Mouse (Mus musculus) hindbrain, embryonic 15.5 days (tissue): Measurements from ENCODE around the gene Atp6v0c. TPM values are rescaled to one million over a fixed set of nuclear protein-coding genes. Genes with fewer than 3 reads are reported as not detected.

Source experiments
- ATAC-seq: fragments of 200-750 bp; cut with Nextera tagmentation; 2 replicates; pipeline ENCODE4 v1.8.0; 2017; ENCODE audit warnings: low read depth, moderate number of reproducible peaks, moderate TSS enrichment; ENCODE audit not compliant: low FRiP score
- H3K27ac ChIP-seq: fragments of 300-500 bp; sonication (generic); replicated peaks from 2 replicates; pipeline ENCODE4 v1.5.1; 2015; ENCODE audit warnings: mild to moderate bottlenecking, inconsistent platforms
- H3K27me3 ChIP-seq: fragments of 300-500 bp; sonication (generic); 2 replicates; pipeline ENCODE4 v1.6.1; 2015; ENCODE audit warnings: control low read depth, inconsistent platforms
- H3K36me3 ChIP-seq: fragments of 300-500 bp; sonication (generic); 2 replicates; pipeline ENCODE4 v1.6.1; 2015; ENCODE audit warnings: control low read depth, inconsistent platforms
- H3K4me1 ChIP-seq: fragments of 300-500 bp; sonication (generic); replicated peaks from 2 replicates; pipeline ENCODE4 v1.6.1; 2015; ENCODE audit warnings: control low read depth, inconsistent platforms
- H3K4me2 ChIP-seq: fragments of 300-500 bp; sonication (generic); 2 replicates; pipeline ENCODE4 v1.6.1; 2015; ENCODE audit warnings: moderate library complexity, mild to moderate bottlenecking, inconsistent platforms
- H3K4me3 ChIP-seq: fragments of 300-500 bp; sonication (generic); 2 replicates; pipeline ENCODE4 v1.5.1; 2015; ENCODE audit warnings: mild to moderate bottlenecking, inconsistent platforms
- H3K9ac ChIP-seq: fragments of 300-500 bp; sonication (generic); 2 replicates; pipeline ENCODE4 v1.6.1; 2015; ENCODE audit warnings: inconsistent platforms
- H3K9me3 ChIP-seq: fragments of 300-500 bp; sonication (generic); 2 replicates; pipeline ENCODE4 v1.6.1; 2016; ENCODE audit warnings: control low read depth, inconsistent platforms
- WGBS: fragments of 180-500 bp; shearing (Covaris S2); methylation state at CpG from one replicate; pipeline ENCODE4 v1.1.7; 2015; 5-methylcytosine and 5-hydroxymethylcytosine counted together
- polyA plus RNA-seq: library from polyadenylated mRNA; unstranded; fragments of >200 nt; fragmentation: Nextera tagmentation; extraction: Ambion mirVana; gene quantifications from 2 replicates; pipeline ENCODE4 v1.2.1, GENCODE M21; 2015

Atp6v0c gene
- 1,386 and 1,520 TPM in 2 replicates for polyA plus RNA-seq

DNA sequence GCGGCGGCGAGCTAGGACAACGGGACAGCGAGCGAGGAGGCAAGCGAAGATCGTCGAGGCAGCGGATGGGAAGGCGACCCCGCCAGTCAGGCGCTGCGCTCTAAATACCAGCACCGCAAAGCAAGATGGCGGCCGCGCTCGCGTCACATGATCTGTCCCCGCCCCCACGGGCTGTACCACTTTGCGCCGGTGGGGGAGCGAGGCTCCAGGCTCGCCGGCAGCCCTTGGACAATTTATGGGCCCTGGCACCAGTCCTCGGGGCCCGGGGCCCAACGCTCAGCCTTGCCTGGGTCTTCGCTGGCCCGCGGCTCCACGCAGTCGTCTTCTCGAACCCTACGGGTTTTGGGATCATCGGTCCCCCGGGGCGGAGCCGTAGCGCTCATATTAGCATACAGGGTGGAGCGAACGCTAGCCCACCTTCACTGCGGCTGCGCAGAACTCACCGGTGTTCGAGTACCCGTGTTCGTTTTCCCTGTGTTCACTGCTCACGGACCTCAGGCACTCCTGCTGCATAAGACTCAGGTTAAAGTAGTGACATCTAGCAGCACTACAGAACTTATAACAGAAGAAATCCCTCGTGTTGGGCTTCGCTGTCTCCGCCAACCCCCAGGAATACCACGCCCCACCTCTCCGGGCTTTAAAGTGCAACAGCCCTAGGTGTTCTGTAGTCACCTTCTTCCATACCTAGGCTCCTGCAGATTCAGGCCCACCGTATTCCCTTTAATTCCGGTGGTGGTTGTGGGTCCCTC lies at the start of gene Atp6v0c:
Atp6v0c (minus strand) TSS at position 386 of the 749 bp plus-strand sequence.
- peak; percentile 90 for ATAC-seq
- Histone ChIP-seq H3K4me2 (peak within 1 kb of the TSS; percentile 77), H3K27me3 (no peaks in the 10 kb centered on the region), H3K4me1 (peaks cover 38% of the 10 kb centered on the region), H3K9me3 (no peaks in the 10 kb centered on the region), H3K9ac (peak within 1 kb of the TSS; percentile 98), H3K27ac (peak within 1 kb of the TSS; percentile 100), H3K36me3 (peaks cover 13% of the 10 kb centered on the region; the same call in 1 of the 2 replicates), H3K4me3 (peak within 1 kb of the TSS; percentile 98)
- WGBS = under 1% methylated on average over 58 of the region's 58 CpGs

DNA sequence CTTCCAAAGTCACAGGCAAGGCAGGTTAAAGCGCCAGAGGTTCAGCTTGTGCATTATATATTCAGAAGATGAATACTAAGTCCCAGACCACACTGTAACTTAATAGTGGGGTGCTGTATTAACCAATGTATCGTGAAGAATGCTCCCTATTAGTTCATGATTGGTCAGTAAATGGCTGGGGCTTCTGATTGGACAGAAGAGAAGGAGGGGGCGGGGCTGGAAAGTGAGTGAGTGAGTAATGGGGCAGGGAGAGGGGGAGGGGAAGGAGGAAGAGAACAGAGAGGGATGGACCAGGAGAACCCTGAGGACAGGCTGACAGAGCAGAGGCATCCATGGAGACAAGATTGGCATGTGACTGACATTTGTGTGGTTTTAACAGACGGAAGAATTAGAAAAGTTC lies 47.3 kb upstream of the Atp6v0c start:
- H3K4me3 ChIP-seq = no peak overlapping the region
- peaks cover 21% of the 10 kb centered on the region for H3K4me1 ChIP-seq
- no peak overlapping the region for H3K4me2 ChIP-seq
- H3K9ac ChIP-seq = no peak overlapping the region
- H3K27me3 ChIP-seq = no peaks in the 10 kb centered on the region
- ATAC-seq = no peak
- H3K27ac ChIP-seq = no peak overlapping the region
- WGBS = 55% methylated on average over 4 of the region's 4 CpGs
- peaks cover 18% of the 10 kb centered on the region for H3K36me3 ChIP-seq
- H3K9me3 ChIP-seq = no peaks in the 10 kb centered on the region

DNA sequence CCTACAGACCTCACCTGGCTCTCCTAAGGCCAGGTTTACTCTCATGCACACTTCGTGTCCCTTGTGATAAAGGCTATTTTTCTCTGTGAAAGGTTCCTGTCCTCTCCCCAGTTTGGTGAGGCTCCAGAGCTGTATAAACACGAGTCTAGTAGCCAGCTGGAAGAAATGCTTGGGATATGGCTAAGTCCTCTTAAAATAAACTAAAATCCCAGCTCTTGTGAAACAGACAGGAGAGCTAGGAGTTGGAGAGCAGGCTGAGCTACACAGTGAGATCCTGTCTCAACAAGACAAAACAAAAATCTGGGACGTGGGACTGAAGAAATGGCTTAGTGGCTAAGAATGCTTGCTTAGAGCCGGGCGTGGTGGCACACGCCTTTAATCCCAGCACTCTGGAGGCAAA lies 43.7 kb upstream of the Atp6v0c start:
- 82% methylated on average over 6 of the region's 6 CpGs for WGBS
- Histone ChIP-seq H3K4me3 (no peak overlapping the region), H3K9ac (no peak overlapping the region), H3K27ac (no peak overlapping the region), H3K9me3 (no peaks in the 10 kb centered on the region), H3K4me1 (peaks cover 41% of the 10 kb centered on the region), H3K36me3 (peaks cover 18% of the 10 kb centered on the region), H3K27me3 (no peaks in the 10 kb centered on the region), H3K4me2 (no peak overlapping the region)
- no peak for ATAC-seq

DNA sequence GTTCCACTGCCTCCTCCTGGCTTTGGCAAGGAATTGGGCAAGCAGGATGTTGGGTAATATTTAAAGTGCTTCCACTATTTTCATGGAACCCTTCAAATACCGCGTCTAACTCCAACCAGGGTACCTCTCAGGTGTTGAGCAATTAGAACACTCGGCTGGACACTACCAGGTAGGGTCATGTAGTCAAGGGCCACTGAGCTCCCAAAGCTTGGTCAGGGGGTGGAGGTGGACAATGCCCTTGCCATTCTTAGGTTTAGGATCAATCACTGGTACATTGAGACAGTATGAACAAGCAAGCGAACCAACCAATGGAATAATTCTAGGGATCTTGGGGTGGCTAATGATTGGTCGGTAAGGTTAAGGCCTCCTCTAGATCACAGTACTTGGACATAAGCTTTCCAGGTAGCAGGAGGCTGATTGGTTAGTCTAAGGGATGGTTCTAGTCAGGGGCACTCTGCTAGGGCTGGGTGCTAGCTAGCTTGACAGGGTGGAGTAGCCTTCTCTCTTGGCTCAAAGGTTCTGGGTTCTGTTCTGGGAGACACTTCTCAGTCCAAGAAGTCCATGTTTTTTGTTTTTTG lies 43.0 kb upstream of the Atp6v0c start:
- Histone ChIP-seq H3K36me3 (peaks cover 18% of the 10 kb centered on the region), H3K27ac (no peak overlapping the region), H3K4me1 (peaks cover 47% of the 10 kb centered on the region), H3K4me3 (peak overlapping the region; percentile 56), H3K27me3 (no peaks in the 10 kb centered on the region), H3K9me3 (no peaks in the 10 kb centered on the region), H3K4me2 (peak overlapping the region; percentile 97), H3K9ac (no peak overlapping the region)
- no peak; the same call in 1 of the 2 replicates for ATAC-seq
- WGBS = 31% methylated on average over 5 of the region's 5 CpGs

DNA sequence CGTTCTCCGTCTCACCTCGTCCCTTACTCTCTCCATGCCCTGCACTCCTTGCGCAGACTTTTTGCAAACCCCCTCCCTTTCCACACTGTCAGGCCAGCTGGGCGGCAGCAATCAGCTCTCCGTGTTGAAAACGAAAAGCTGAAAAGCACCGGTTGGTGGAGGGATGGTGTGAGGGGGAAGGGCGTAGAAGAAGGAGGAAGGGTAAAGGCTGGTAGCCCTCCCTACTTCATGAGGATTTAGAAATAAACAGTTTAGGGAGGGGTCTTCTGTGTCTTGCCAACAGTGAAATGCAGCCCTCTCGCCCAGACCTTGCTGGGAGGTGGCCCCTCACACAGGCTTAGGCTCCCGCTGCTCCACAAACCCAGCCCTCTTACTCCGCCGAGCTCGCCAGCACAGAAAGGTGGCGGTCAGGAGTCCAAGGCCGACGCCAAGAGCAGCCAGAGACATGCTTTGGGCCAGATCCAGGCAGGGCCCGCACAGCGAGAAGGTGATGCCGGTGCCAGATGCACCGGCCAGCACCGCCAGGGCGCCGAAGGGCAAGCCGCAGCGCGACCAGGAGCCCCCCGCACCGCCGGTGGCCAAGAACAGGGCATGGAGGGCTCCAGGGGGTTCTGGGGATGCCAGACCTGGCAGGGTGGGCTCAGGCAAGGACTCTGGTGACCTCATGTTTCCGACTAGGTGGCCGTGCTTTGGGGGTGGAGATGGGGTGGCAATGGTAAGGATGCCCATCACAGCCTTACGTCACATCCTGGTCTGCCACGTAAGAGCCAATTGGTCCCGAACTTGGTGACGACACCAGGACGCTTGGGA lies 42.3 kb upstream of the Atp6v0c start:
- peak; percentile 63 for ATAC-seq
- H3K4me3 ChIP-seq = peak overlapping the region; percentile 56
- H3K4me1 ChIP-seq = peaks cover 54% of the 10 kb centered on the region
- peak overlapping the region; percentile 85 for H3K9ac ChIP-seq
- no peaks in the 10 kb centered on the region for H3K27me3 ChIP-seq
- no peaks in the 10 kb centered on the region for H3K9me3 ChIP-seq
- peaks cover 18% of the 10 kb centered on the region for H3K36me3 ChIP-seq
- H3K4me2 ChIP-seq = peak overlapping the region; percentile 97
- WGBS = under 1% methylated on average over 37 of the region's 37 CpGs
- peak overlapping the region; percentile 84 for H3K27ac ChIP-seq

DNA sequence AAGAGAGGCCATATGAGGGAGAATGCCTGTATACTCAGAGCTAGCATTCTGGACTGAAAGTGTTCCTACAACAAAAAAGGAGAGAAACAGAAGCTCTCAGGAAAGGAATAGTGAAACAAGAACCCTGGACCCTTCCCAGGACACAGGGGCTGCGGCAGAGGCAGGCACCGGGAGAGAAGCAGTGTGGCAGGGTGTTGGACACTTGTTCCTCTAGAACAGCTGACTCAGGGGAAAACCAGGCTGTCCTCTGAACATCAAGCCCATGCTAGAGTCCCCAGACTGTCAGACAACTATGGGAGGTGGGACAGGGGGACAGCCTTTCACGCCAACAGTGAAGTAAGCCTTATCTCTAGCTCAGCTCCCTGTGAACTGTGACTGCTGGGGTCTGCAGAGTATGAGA lies 41.1 kb upstream of the Atp6v0c start:
- Histone ChIP-seq H3K27ac (no peak overlapping the region), H3K36me3 (peaks cover 8% of the 10 kb centered on the region; the same call in 1 of the 2 replicates), H3K4me3 (no peak overlapping the region), H3K9me3 (no peaks in the 10 kb centered on the region), H3K27me3 (no peaks in the 10 kb centered on the region), H3K9ac (no peak overlapping the region), H3K4me2 (peak overlapping the region; percentile 97), H3K4me1 (peaks cover 67% of the 10 kb centered on the region)
- WGBS = 83% methylated on average over 3 of the region's 3 CpGs
- no peak for ATAC-seq

DNA sequence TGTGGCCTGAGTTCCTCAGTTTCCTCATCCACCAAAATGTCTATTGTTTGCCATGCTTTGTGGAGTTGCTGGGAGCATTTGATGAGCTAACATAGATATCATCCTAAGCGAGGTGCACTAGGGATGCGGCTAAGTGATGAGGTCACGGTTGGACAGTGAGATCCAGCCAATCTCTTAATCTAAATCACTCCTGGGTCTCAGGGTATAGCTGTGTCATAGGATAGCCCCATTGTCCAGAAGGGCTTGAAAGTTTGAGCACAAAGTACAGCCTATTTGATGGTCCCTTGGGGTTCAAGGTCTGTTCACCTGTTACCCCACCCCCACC lies 40.4 kb upstream of the Atp6v0c start:
- peak overlapping the region; percentile 74; the same call in 1 of the 2 replicates for H3K27ac ChIP-seq
- H3K4me3 ChIP-seq = no peak overlapping the region
- H3K36me3 ChIP-seq = 0 out of 2 replicates have a peak, but pooled peaks cover under 1% of the 10 kb centered on the region
- WGBS = 81% methylated on average over 3 of the region's 3 CpGs
- no peak overlapping the region for H3K9ac ChIP-seq
- peak overlapping the region; percentile 93 for H3K4me2 ChIP-seq
- H3K9me3 ChIP-seq = no peaks in the 10 kb centered on the region
- H3K27me3 ChIP-seq = no peaks in the 10 kb centered on the region
- peaks cover 69% of the 10 kb centered on the region for H3K4me1 ChIP-seq
- no peak for ATAC-seq

DNA sequence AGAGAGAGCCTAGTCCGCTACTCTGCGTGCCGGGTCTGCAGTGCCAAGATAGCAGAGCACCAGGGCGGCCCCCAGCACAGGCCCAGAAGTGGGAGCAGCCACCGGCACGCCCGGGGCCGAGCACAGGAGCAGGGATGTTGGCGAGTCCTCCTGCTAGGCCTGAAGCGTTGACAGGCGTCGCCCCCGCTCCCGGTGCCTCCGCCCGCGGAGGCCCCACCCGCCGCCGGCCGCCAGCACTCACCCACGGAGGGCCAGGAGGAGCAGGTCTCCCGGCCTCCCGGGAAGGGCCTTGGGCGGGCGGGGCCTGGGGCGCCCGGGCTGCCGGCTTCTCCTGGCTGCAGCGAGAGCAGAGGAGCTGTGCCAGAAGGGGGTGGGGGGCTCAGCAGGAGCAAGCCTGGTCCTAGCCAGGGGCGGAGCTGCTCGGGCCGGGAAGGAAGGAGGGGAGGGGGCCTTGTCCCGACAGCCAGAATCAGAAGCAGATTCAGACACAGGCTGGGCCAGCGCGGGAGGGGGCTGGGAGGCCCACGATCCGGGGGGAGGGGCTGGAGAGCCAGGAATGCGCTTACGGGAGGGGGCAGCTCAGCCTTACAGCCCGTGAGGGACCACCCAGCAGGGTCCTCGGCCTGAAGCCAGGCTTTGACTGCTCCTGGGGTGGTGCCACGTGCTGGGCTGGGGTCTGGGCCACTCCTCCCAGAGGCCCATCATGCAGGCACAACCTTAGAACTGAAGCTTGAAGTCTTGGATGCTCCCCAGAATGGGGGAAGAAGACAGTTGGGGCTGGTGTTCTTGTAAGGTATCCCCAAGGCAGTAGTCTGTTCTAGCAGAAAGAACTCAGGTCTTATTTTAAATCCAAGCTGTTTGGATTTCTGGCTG lies 39.8 kb upstream of the Atp6v0c start, which contains the start of gene Ntn3:
Ntn3 (minus strand) TSS at position 489 of the 873 bp plus-strand sequence.
- Histone ChIP-seq H3K4me1 (peaks cover 75% of the 10 kb centered on the region), H3K27ac (peak within 1 kb of the TSS; percentile 74), H3K4me3 (peak within 1 kb of the TSS; percentile 47), H3K4me2 (peak within 1 kb of the TSS; percentile 93), H3K9ac (peak within 1 kb of the TSS; percentile 73), H3K27me3 (no peaks in the 10 kb centered on the region), H3K9me3 (no peaks in the 10 kb centered on the region), H3K36me3 (no peaks in the 10 kb centered on the region)
- 1% methylated on average over 35 of the region's 43 CpGs for WGBS
- ATAC-seq = peak; percentile 7; the same call in 1 of the 2 replicates

DNA sequence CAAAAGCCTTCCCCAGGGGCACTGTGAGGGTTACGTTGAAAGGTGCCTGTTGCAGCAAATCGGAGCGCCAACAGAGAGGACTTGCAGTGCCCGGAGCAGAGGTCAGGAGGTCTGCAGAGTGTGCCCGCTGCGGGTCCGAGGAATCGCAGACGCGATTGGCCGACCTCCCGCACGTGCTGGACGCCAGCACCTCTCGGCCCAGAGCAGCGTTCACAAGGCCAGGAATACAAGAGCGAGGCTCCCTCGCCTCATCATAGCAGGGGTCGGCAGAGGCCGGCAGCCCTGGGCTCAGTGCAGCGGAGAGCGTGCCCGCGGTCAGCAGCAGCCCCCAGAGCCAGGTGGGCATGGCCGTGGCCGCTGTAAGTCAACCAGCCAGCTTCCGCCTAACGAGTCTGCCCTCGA lies 39.1 kb upstream of the Atp6v0c start:
- no peak for ATAC-seq
- WGBS = 0% methylated on average over 29 of the region's 29 CpGs

DNA sequence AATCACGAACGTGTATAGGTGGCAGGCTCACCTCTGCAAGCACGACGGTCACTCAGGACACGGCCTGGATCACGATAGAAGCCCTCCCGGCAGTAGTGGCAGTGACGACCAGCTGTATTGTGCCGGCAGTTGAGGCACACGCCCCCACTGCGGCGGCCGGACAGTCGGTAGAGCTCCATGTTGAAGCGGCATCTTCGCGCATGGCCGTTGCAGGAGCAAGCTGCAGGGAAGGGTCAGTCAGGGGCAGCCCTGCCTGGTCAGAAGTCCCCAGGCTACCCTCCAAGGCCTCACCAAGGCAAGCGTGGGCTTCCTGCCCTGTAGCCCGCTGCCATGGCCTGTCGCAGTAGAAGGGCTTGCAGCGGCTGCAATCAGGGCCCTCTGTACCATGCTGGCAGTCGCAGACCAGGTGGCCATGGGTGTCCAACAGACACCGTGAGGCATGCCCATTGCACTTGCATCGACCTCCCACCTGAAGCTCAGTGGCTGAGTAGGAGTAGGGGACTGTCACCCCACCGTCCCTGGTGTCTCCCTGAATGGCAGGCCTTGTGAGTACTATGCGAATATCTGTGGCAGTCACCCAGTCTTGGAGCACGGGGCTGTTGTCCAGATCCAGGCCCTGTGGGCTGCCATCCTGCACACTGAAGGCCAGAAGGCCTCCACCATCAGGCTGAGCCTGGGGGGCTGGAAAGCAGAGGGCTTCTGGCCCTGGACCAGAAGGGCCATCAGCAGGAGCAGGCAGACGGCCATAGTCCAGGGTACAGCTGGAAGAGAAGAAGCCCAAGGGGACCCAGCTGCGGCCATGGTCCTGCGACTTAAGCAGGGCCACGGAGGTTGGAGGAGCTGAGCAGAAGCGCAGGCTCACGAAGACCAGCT lies 38.5 kb upstream of the Atp6v0c start:
- WGBS = 52% methylated on average over 34 of the region's 34 CpGs
- ATAC-seq = no peak

More for the DNA sequence above, 39.1 kb upstream of the Atp6v0c start:
- Histone ChIP-seq H3K4me1 (peaks cover 81% of the 10 kb centered on the region), H3K4me3 (peak overlapping the region; percentile 47), H3K9me3 (no peaks in the 10 kb centered on the region), H3K4me2 (peak overlapping the region; percentile 93), H3K27me3 (no peaks in the 10 kb centered on the region), H3K27ac (peak overlapping the region; percentile 74), H3K9ac (peak overlapping the region; percentile 73), H3K36me3 (no peaks in the 10 kb centered on the region)

More for the DNA sequence above, 38.5 kb upstream of the Atp6v0c start:
- Histone ChIP-seq H3K9ac (peak overlapping the region; percentile 73), H3K9me3 (no peaks in the 10 kb centered on the region), H3K4me1 (peaks cover 88% of the 10 kb centered on the region), H3K4me3 (peak overlapping the region; percentile 47), H3K36me3 (no peaks in the 10 kb centered on the region), H3K4me2 (peak overlapping the region; percentile 93), H3K27ac (peak overlapping the region; percentile 74; the same call in 1 of the 2 replicates), H3K27me3 (no peaks in the 10 kb centered on the region)
